Comparison of ENCODE assay signal across 21 mouse cellular contexts in genomic region chr11:60706076-60706475, GRCm38 (mm10). TPM values are rescaled to one million over a fixed set of nuclear protein-coding genes. Genes with fewer than 3 reads are reported as not detected.
DNase-seq lines count a peak whose midpoint lies in the region; ATAC-seq and TF ChIP-seq lines count a peak whose summit lies in the region.
"Had no signal": no experiment of that assay in that cellular context is flagged by ENCODE, and none has a peak within 500 bp of the region (broad histone marks: within the 10 kb centered on the region; RNA-seq: fewer than 3 reads in every experiment).

No protein-coding gene starts in this region.

- intact Hi-C loops in gastrocnemius, adult 2 months (cut with DNase I), result no loop called here
- intact Hi-C loops in gastrocnemius, postnatal 36 days (cut with DNase I), result loop anchor here (10.0 kb wide), 1 partner anchor 151 kb away; no protein-coding TSS in a partner anchor

- H3K4me1 ChIP-seq in midbrain, embryonic 11.5 days (ENCODE audit: control insufficient read depth, insufficient read depth, low read length), result peaks cover 14% of the 10 kb centered on the region
- peaks cover 29% of the 10 kb centered on the region for H3K4me1 ChIP-seq in midbrain, embryonic 10.5 days
- H3K4me1 ChIP-seq in olfactory bulb, adult 2 months (ENCODE audit: control insufficient read depth, insufficient read depth, low read length), result peaks cover 58% of the 10 kb centered on the region

- no peak overlapping the region for H3K4me2 ChIP-seq in midbrain, embryonic 11.5 days
- H3K4me2 ChIP-seq: forebrain, embryonic 13.5 days; hindbrain, embryonic 14.5 days; limb, embryonic 13.5 days; liver, embryonic 15.5 days; midbrain, embryonic 13.5 days; neural tube, embryonic 15.5 days; stomach, embryonic 15.5 days had no signal

- no peak overlapping the region for H3K4me3 ChIP-seq in gastrocnemius, adult 2 months
- H3K4me3 ChIP-seq in midbrain, embryonic 11.5 days (ENCODE audit: low read depth, low read length), result no peak overlapping the region
- no peak overlapping the region; the same call in 1 of the 2 replicates for H3K4me3 ChIP-seq in midbrain, embryonic 10.5 days
- no peak overlapping the region for H3K4me3 ChIP-seq in olfactory bulb, adult 2 months (ENCODE audit: insufficient read depth, low read depth, low read length)
- H3K4me3 ChIP-seq: embryonic facial prominence, embryonic 10.5 days; forebrain, embryonic 13.5 days; heart, adult 2 months; limb, embryonic 13.5 days; liver, embryonic 15.5 days; midbrain, embryonic 13.5 days; myocyte; neural tube, embryonic 15.5 days; stomach, embryonic 15.5 days had no signal

- H3K27ac ChIP-seq in gastrocnemius, adult 2 months, result peak overlapping the region; percentile 96
- no peak overlapping the region for H3K27ac ChIP-seq in midbrain, embryonic 11.5 days (ENCODE audit: low read depth, low read length)
- H3K27ac ChIP-seq in midbrain, embryonic 10.5 days (replicated peaks), result no peak overlapping the region
- H3K27ac ChIP-seq in olfactory bulb, adult 2 months (ENCODE audit: insufficient read depth, low read depth, low read length), result peak overlapping the region; percentile 57; the same call in 1 of the 2 replicates
- H3K27ac ChIP-seq: embryonic facial prominence, embryonic 10.5 days; forebrain, embryonic 13.5 days; heart, adult 2 months; hindbrain, embryonic 14.5 days; limb, embryonic 13.5 days; liver, embryonic 15.5 days; midbrain, embryonic 13.5 days; neural tube, embryonic 15.5 days; stomach, embryonic 15.5 days had no signal

- no peak for TF ChIP-seq CTCF in gastrocnemius, adult 2 months (IDR thresholded peaks at IDR 0.05)
- no peak for TF ChIP-seq CTCF in olfactory bulb, adult 2 months (IDR thresholded peaks at IDR 0.05; ENCODE audit: insufficient read depth, low read depth, low read length)

- WGBS in midbrain, embryonic 11.5 days, result 93% methylated on average over 7 of the region's 7 CpGs
- WGBS in midbrain, embryonic 10.5 days, result 96% methylated on average over 7 of the region's 7 CpGs
- 86% methylated on average over 7 of the region's 7 CpGs for WGBS in olfactory bulb, adult 2 months

- ATAC-seq in midbrain, embryonic 11.5 days (ENCODE audit: low FRiP score), result no peak
- no peak for ATAC-seq in megakaryocyte-erythroid progenitor cell, adult 5-6 weeks (replicated peaks; ENCODE audit: low FRiP score, low TSS enrichment, poor library complexity, severe bottlenecking)
- ATAC-seq: activated CD4-positive, CD25-positive, alpha-beta regulatory T cell, adult 4 months; forebrain, embryonic 13.5 days; intestine, embryonic 16.5 days; midbrain, embryonic 13.5 days; Patski had no signal

- no peaks in the 10 kb centered on the region for H3K9me3 ChIP-seq in midbrain, embryonic 11.5 days (ENCODE audit: control insufficient read depth, low read length)
- no peaks in the 10 kb centered on the region for H3K9me3 ChIP-seq in midbrain, embryonic 10.5 days (replicated peaks)
- H3K9me3 ChIP-seq: embryonic facial prominence, embryonic 10.5 days; forebrain, embryonic 13.5 days; limb, embryonic 13.5 days; liver, embryonic 15.5 days; midbrain, embryonic 13.5 days; neural tube, embryonic 15.5 days; stomach, embryonic 15.5 days had no signal

- peaks cover 44% of the 10 kb centered on the region for H3K36me3 ChIP-seq in midbrain, embryonic 11.5 days (ENCODE audit: control insufficient read depth, insufficient read depth, low read length)
- H3K36me3 ChIP-seq in midbrain, embryonic 10.5 days, result peaks cover 97% of the 10 kb centered on the region

- H3K27me3 ChIP-seq in midbrain, embryonic 11.5 days (ENCODE audit: control insufficient read depth, insufficient read depth, low read length), result no peaks in the 10 kb centered on the region
- H3K27me3 ChIP-seq in midbrain, embryonic 10.5 days (ENCODE audit: low read depth, poor library complexity, severe bottlenecking), result no peaks in the 10 kb centered on the region
- H3K27me3 ChIP-seq: forebrain, embryonic 13.5 days; limb, embryonic 13.5 days; liver, embryonic 15.5 days; midbrain, embryonic 13.5 days; neural tube, embryonic 15.5 days; Patski; stomach, embryonic 15.5 days had no signal

- TF ChIP-seq POLR2A in olfactory bulb, adult 2 months (IDR thresholded peaks at IDR 0.05; ENCODE audit: insufficient read depth, low read depth, low read length), result no peak

- peak; percentile 12 for DNase-seq in gastrocnemius, adult 2 months
- DNase-seq in gastrocnemius, postnatal 36 days, result no peak
- DNase-seq in layer of hippocampus, adult 11-12 months (ENCODE audit: low spot score), result peak; percentile 3
- no peak for DNase-seq in layer of hippocampus, adult 9-11 months
- DNase-seq in midbrain, embryonic 11.5 days (ENCODE audit: low spot score, missing footprints), result peak; percentile 61
- DNase-seq in midbrain, embryonic 10.5 days (ENCODE audit: low spot score), result no peak

- H3K9ac ChIP-seq in midbrain, embryonic 11.5 days (ENCODE audit: low read length), result no peak overlapping the region
- H3K9ac ChIP-seq: forebrain, embryonic 13.5 days; limb, embryonic 13.5 days; liver, embryonic 15.5 days; midbrain, embryonic 13.5 days; neural tube, embryonic 15.5 days; stomach, embryonic 15.5 days had no signal

RNA-seq across cellular contexts. Expression of gene Llgl1, which starts 6.6 kb away (rescaled TPM):
- total RNA-seq in gastrocnemius, adult 2 months (2021), result 1 to 10 TPM; 9.0 to 9.5 TPM
- 1 to 10 TPM; 8.2 to 8.5 TPM for total RNA-seq in gastrocnemius, postnatal 36 days (2021)
- polyA plus RNA-seq in midbrain, embryonic 11.5 days (2014; fragmentation: Nextera tagmentation; extraction: Ambion mirVana), result 87.8 and 101 TPM in 2 replicates
- 147 and 158 TPM in 2 replicates for polyA plus RNA-seq in midbrain, embryonic 10.5 days (2016; fragmentation: Nextera tagmentation; extraction: Ambion mirVana)
- not detected in 2 replicates for polyA plus RNA-seq in olfactory bulb, adult 2 months (2012; ENCODE audit: insufficient read depth, insufficient read length, low replicate concordance, missing spikeins)
- total RNA-seq in megakaryocyte-erythroid progenitor cell, adult 5-6 weeks (2014; fragmentation: Nextera tagmentation), result 20.1 and 21.7 TPM in 2 replicates
- 3.8 and 8.0 TPM in 2 replicates for total RNA-seq in megakaryocyte-erythroid progenitor cell, adult 5-6 weeks (2017)

RNA-seq across cellular contexts. Expression of gene Flii, which starts 21.0 kb away (rescaled TPM):
- total RNA-seq in gastrocnemius, adult 2 months (2021), result 100 to 1,000 TPM in 1 of 2 experiments, 10 to 100 TPM in 1; 96.1 to 103 TPM
- 10 to 100 TPM; 91.5 to 95.2 TPM for total RNA-seq in gastrocnemius, postnatal 36 days (2021)
- 52.3 and 59.3 TPM in 2 replicates for polyA plus RNA-seq in midbrain, embryonic 11.5 days (2014; fragmentation: Nextera tagmentation; extraction: Ambion mirVana)
- 74.8 and 82.6 TPM in 2 replicates for polyA plus RNA-seq in midbrain, embryonic 10.5 days (2016; fragmentation: Nextera tagmentation; extraction: Ambion mirVana)
- not detected in 2 replicates for polyA plus RNA-seq in olfactory bulb, adult 2 months (2012; ENCODE audit: insufficient read depth, insufficient read length, low replicate concordance, missing spikeins)
- total RNA-seq in megakaryocyte-erythroid progenitor cell, adult 5-6 weeks (2014; fragmentation: Nextera tagmentation), result 61.3 and 78.4 TPM in 2 replicates
- 85.0 and 105 TPM in 2 replicates for total RNA-seq in megakaryocyte-erythroid progenitor cell, adult 5-6 weeks (2017)

RNA-seq across cellular contexts. Expression of gene Mief2, which starts 22.1 kb away (rescaled TPM):
- total RNA-seq in gastrocnemius, adult 2 months (2021), result 10 to 100 TPM; 61.9 to 91.0 TPM
- 10 to 100 TPM; 70.1 to 91.0 TPM for total RNA-seq in gastrocnemius, postnatal 36 days (2021)
- polyA plus RNA-seq in midbrain, embryonic 11.5 days (2014; fragmentation: Nextera tagmentation; extraction: Ambion mirVana), result 10.2 and 13.6 TPM in 2 replicates
- polyA plus RNA-seq in midbrain, embryonic 10.5 days (2016; fragmentation: Nextera tagmentation; extraction: Ambion mirVana), result 14.6 and 15.6 TPM in 2 replicates
- not detected in 2 replicates for polyA plus RNA-seq in olfactory bulb, adult 2 months (2012; ENCODE audit: insufficient read depth, insufficient read length, low replicate concordance, missing spikeins)
- total RNA-seq in megakaryocyte-erythroid progenitor cell, adult 5-6 weeks (2014; fragmentation: Nextera tagmentation), result 3.8 and 4.4 TPM in 2 replicates
- 2.1 and 4.7 TPM in 2 replicates for total RNA-seq in megakaryocyte-erythroid progenitor cell, adult 5-6 weeks (2017)

Comparison
In these comparisons a context has a peak if more than half of its experiments do, and no peak if none do; other contexts are left out.
1. DNase-seq: peak in gastrocnemius, adult 2 months (single experiment), layer of hippocampus, adult 11-12 months (single experiment) and midbrain, embryonic 11.5 days (single experiment); none in gastrocnemius, postnatal 36 days (0 of 2), layer of hippocampus, adult 9-11 months (single experiment) and midbrain, embryonic 10.5 days (single experiment).
2. H3K27ac ChIP-seq: peak in gastrocnemius, adult 2 months (single experiment) and olfactory bulb, adult 2 months (single experiment); none in midbrain, embryonic 11.5 days (single experiment) and midbrain, embryonic 10.5 days (single experiment).
3. RNA of gene Mief2, which starts 22.1 kb away (total RNA-seq): 61.9 to 91.0 TPM in gastrocnemius, adult 2 months and 70.1 to 91.0 TPM in gastrocnemius, postnatal 36 days; 2.1 to 4.7 TPM in megakaryocyte-erythroid progenitor cell, adult 5-6 weeks; every median in the first group is over 10 times any median in the second.